Mouse (Mus musculus): Measurements from ENCODE around the gene Oaf.

DNA sequence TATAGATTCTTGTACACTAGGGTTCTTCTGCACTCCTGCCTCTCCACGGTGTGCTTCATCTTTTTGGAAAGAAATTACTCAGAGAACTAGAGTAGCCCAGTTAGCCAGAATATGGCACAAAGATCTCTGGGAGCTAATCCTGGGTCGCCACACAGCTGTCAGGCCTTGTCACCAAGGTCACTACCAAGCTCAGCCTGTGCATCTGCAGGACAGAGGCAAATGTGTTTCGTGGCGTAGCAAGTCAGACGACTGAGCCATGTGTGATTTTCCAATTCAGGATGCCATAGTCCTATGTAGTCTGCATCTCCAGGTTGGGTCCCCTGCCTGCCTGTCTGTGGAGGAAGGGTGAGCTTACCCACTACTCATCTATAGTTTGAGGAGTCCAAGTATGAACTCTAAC, 6.7 kb downstream of the Oaf start:
- TF ChIP-seq POLR2A (IDR thresholded peaks at IDR 0.05; ENCODE audit: low read depth, low read length) (no peak), CTCF (conservative IDR thresholded peaks at IDR 0.05 in 1 of 2, IDR thresholded peaks at IDR 0.05 in 1 of 2; ENCODE audit: low read depth in 2 of 2, low read length in 2 of 2) (no peak), MAFK (IDR thresholded peaks at IDR 0.05; ENCODE audit: insufficient replicate concordance, low read length) (no peak), USF1 (IDR thresholded peaks at IDR 0.05; ENCODE audit: low read depth, low read length) (no peak), ETS1 (conservative IDR thresholded peaks at IDR 0.05; ENCODE audit: low read depth, low read length) (no peak), KAT2A (IDR thresholded peaks at IDR 0.05; ENCODE audit: insufficient replicate concordance, low read length) (no peak), ZKSCAN1 (IDR thresholded peaks at IDR 0.05; ENCODE audit: borderline replicate concordance, low read depth, low read length) (no peak), UBTF (IDR thresholded peaks at IDR 0.05; ENCODE audit: low read depth, low read length) (no peak), MAX (IDR thresholded peaks at IDR 0.05; ENCODE audit: low read length) (no peak), CHD2 (IDR thresholded peaks at IDR 0.05; ENCODE audit: low read length) (no peak), RAD21 (IDR thresholded peaks at IDR 0.05; ENCODE audit: low read depth, low read length) (no peak)

Measured in CH12.LX (cell line).